In the genomic region with DNA sequence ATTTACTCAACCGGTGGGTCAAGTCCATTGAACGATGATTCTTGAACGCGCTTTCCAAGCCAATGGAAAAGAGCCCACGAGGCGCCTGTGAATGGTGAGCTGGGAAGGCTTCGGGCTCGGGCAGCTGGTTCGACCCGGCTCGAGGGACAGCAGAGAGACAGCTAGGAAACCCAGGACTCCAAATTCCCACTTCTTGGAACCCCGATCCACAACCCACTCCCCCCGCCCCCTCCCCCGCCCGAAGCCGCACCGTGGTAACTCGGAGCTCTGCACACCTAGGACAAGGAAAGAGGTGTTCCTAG, we compare ENCODE assay signal across 11 mouse cellular contexts. TPM values are rescaled to one million over a fixed set of nuclear protein-coding genes. Genes with fewer than 3 reads are reported as not detected.
A peak's percentile ranks its signal among the peaks of the same experiment; 100 is the strongest.
DNase-seq lines count a peak whose midpoint lies in the region; ATAC-seq and TF ChIP-seq lines count a peak whose summit lies in the region.
"Had no signal": no experiment of that assay in that cellular context is flagged by ENCODE, and none has a peak within 500 bp of the region (broad histone marks: within the 10 kb centered on the region; RNA-seq: fewer than 3 reads in every experiment).

No protein-coding gene starts in this region.

- H3K27me3 ChIP-seq in liver, adult 2 months (ENCODE audit: control insufficient read depth, insufficient read depth, low read length): no peaks in the 10 kb centered on the region
- H3K27me3 ChIP-seq in forebrain, embryonic 12.5 days: peaks cover 98% of the 10 kb centered on the region
- peaks cover 100% of the 10 kb centered on the region for H3K27me3 ChIP-seq in limb, embryonic 14.5 days (ENCODE audit: control insufficient read depth, insufficient read depth, low read length)

- 2% methylated on average over 18 of the region's 18 CpGs for WGBS in liver, adult 2 months
- WGBS in forebrain, embryonic 12.5 days: 1% methylated on average over 17 of the region's 18 CpGs
- 1% methylated on average over 18 of the region's 18 CpGs for WGBS in limb, embryonic 14.5 days
- 2% methylated on average over 18 of the region's 18 CpGs for WGBS in olfactory bulb, adult 2 months

- H3K4me3 ChIP-seq in liver, adult 2 months (ENCODE audit: insufficient read depth, low read depth, low read length): peak overlapping the region; percentile 68
- peak overlapping the region; percentile 23 for H3K4me3 ChIP-seq in forebrain, embryonic 12.5 days (replicated peaks)
- peak overlapping the region; percentile 35 for H3K4me3 ChIP-seq in limb, embryonic 14.5 days (replicated peaks; ENCODE audit: low read length)
- H3K4me3 ChIP-seq in olfactory bulb, adult 2 months (ENCODE audit: insufficient read depth, low read depth, low read length): peak overlapping the region; percentile 28; the same call in 1 of the 2 replicates

- no peak for ATAC-seq in forebrain, embryonic 12.5 days (ENCODE audit: low FRiP score)
- ATAC-seq in limb, embryonic 14.5 days (ENCODE audit: low FRiP score, low read depth): no peak

- TF ChIP-seq CTCF in liver, adult 2 months (IDR thresholded peaks at IDR 0.05; ENCODE audit: low read depth, low read length): no peak
- TF ChIP-seq CTCF in olfactory bulb, adult 2 months (IDR thresholded peaks at IDR 0.05; ENCODE audit: insufficient read depth, low read depth, low read length): no peak

- peaks cover 13% of the 10 kb centered on the region; the same call in 1 of the 2 replicates for H3K4me1 ChIP-seq in liver, adult 2 months (ENCODE audit: control insufficient read depth, insufficient read depth, low read length)
- H3K4me1 ChIP-seq in forebrain, embryonic 12.5 days: peaks cover 37% of the 10 kb centered on the region
- peaks cover 31% of the 10 kb centered on the region for H3K4me1 ChIP-seq in limb, embryonic 14.5 days (ENCODE audit: control insufficient read depth, insufficient read depth, low read length)
- peaks cover 35% of the 10 kb centered on the region for H3K4me1 ChIP-seq in olfactory bulb, adult 2 months (ENCODE audit: control insufficient read depth, insufficient read depth, low read length)

- DNase-seq in liver, adult 2 months (ENCODE audit: extremely low read depth, low read depth, low spot score): peak; percentile 52
- DNase-seq in liver: no peak
- DNase-seq in limb, embryonic 14.5 days (ENCODE audit: low spot score): no peak
- no peak for DNase-seq in right cerebral cortex, postnatal 25 days
- no peak for DNase-seq in kidney, postnatal 10 days
- DNase-seq in cerebellum, adult 9-11 months: no peak
- DNase-seq: cerebellum, adult 11-12 months; heart, postnatal 36 days had no signal

- H3K79me2 ChIP-seq in liver, adult 2 months (ENCODE audit: control insufficient read depth, insufficient read depth, low read length): no peaks in the 10 kb centered on the region

- no peaks in the 10 kb centered on the region for H3K9me3 ChIP-seq in forebrain, embryonic 12.5 days
- no peaks in the 10 kb centered on the region for H3K9me3 ChIP-seq in limb, embryonic 14.5 days (ENCODE audit: control insufficient read depth, low read length)

- H3K4me2 ChIP-seq in forebrain, embryonic 12.5 days: peak overlapping the region; percentile 44
- H3K4me2 ChIP-seq in limb, embryonic 14.5 days (replicated peaks; ENCODE audit: low read depth, low read length, severe bottlenecking): peak overlapping the region; percentile 56

- TF ChIP-seq POLR2A in liver, adult 2 months (IDR thresholded peaks at IDR 0.05; ENCODE audit: extremely low read depth, insufficient read depth, low read length): no peak
- no peak for TF ChIP-seq POLR2A in limb, embryonic 14.5 days (IDR thresholded peaks at IDR 0.05; ENCODE audit: borderline replicate concordance, extremely low read depth, insufficient read depth, insufficient read length)
- no peak for TF ChIP-seq POLR2A in olfactory bulb, adult 2 months (IDR thresholded peaks at IDR 0.05; ENCODE audit: insufficient read depth, low read depth, low read length)

- peaks cover 3% of the 10 kb centered on the region; the same call in 1 of the 2 replicates for H3K36me3 ChIP-seq in liver, adult 2 months (ENCODE audit: control insufficient read depth, insufficient read depth, low read length)
- no peaks in the 10 kb centered on the region for H3K36me3 ChIP-seq in forebrain, embryonic 12.5 days (replicated peaks)
- no peaks in the 10 kb centered on the region for H3K36me3 ChIP-seq in limb, embryonic 14.5 days (ENCODE audit: control insufficient read depth, insufficient read depth, low read length)

- peak overlapping the region; percentile 86 for H3K27ac ChIP-seq in liver, adult 2 months (replicated peaks; ENCODE audit: insufficient read depth, low read depth, low read length)
- H3K27ac ChIP-seq in forebrain, embryonic 12.5 days: no peak overlapping the region
- no peak overlapping the region for H3K27ac ChIP-seq in limb, embryonic 14.5 days (replicated peaks; ENCODE audit: low read depth, low read length)
- H3K27ac ChIP-seq in olfactory bulb, adult 2 months (ENCODE audit: insufficient read depth, low read depth, low read length): no peak overlapping the region

- H3K9ac ChIP-seq in liver, adult 2 months (ENCODE audit: low read depth, low read length): peak overlapping the region; percentile 33
- H3K9ac ChIP-seq in forebrain, embryonic 12.5 days: no peak overlapping the region
- no peak overlapping the region for H3K9ac ChIP-seq in limb, embryonic 14.5 days (ENCODE audit: low read depth, low read length, severe bottlenecking)

RNA-seq across cellular contexts. Expression of a gene that starts 0.3 kb away (rescaled TPM):
- 35.5 and 37.2 TPM in 2 replicates for total RNA-seq in liver, adult 2 months (2014; rRNA removed)
- 8.8 and 229 TPM in 2 replicates for polyA plus RNA-seq in liver, adult 2 months (2012; rRNA removed)
- 0.50 and 0.65 TPM in 2 replicates for polyA plus RNA-seq in forebrain, embryonic 12.5 days (2016; fragmentation: Nextera tagmentation; extraction: Ambion mirVana)
- polyA plus RNA-seq in limb, embryonic 14.5 days (2012; rRNA removed): 6.6 and 8.3 TPM in 2 replicates
- 3.0 and 3.4 TPM in 2 replicates for polyA plus RNA-seq in limb, embryonic 14.5 days (2014; fragmentation: Nextera tagmentation; extraction: Ambion mirVana)
- polyA plus RNA-seq in olfactory bulb, adult 2 months (2012; ENCODE audit: insufficient read depth, insufficient read length, low replicate concordance, missing spikeins): not detected in 2 replicates
- total RNA-seq: heart, postnatal 36 days had no signal

RNA-seq across cellular contexts. Expression of a gene that starts 11.9 kb away (rescaled TPM):
- total RNA-seq in liver, adult 2 months (2014; rRNA removed): 0.09 TPM in 1 of 2 replicates, not detected in the other
- 0.05 and 0.06 TPM in 2 replicates for polyA plus RNA-seq in liver, adult 2 months (2012; rRNA removed)
- polyA plus RNA-seq in forebrain, embryonic 12.5 days (2016; fragmentation: Nextera tagmentation; extraction: Ambion mirVana): not detected in 2 replicates
- 0.09 and 0.12 TPM in 2 replicates for polyA plus RNA-seq in limb, embryonic 14.5 days (2012; rRNA removed)
- polyA plus RNA-seq in limb, embryonic 14.5 days (2014; fragmentation: Nextera tagmentation; extraction: Ambion mirVana): 0.18 and 0.21 TPM in 2 replicates
- polyA plus RNA-seq in olfactory bulb, adult 2 months (2012; ENCODE audit: insufficient read depth, insufficient read length, low replicate concordance, missing spikeins): not detected in 2 replicates
- total RNA-seq: heart, postnatal 36 days; megakaryocyte progenitor cell, adult 5-6 weeks had no signal
